Mouse (Mus musculus) ES-E14 (cell line): ENCODE results near the gene Pah. TPM values are rescaled to one million over a fixed set of nuclear protein-coding genes. Genes with fewer than 3 reads are reported as not detected.

Source experiments
- DNase-seq: peaks from one replicate; pipeline ENCODE4 v3.0.0-alpha.2; 2013; ENCODE audit warnings: low read depth, low spot score
- H3K27ac ChIP-seq: 2 replicates; pipeline ENCODE4 v1.5.1; 2012; ENCODE audit warnings: low read depth, mild to moderate bottlenecking, low read length, moderate library complexity, mixed read lengths; ENCODE audit not compliant: poor library complexity, insufficient read depth, severe bottlenecking
- H3K36me3 ChIP-seq: 2 replicates; pipeline ENCODE4 v1.6.1; 2012; ENCODE audit warnings: mild to moderate bottlenecking, low read length, moderate library complexity, mixed read lengths; ENCODE audit not compliant: control insufficient read depth, poor library complexity, insufficient read depth, severe bottlenecking
- H3K4me1 ChIP-seq, 2 experiments: fragments of 150-350 bp in 1 of 2; sonication (generic) in 1 of 2; 2 replicates each; pipeline ENCODE4 v1.6.1; 2012; ENCODE audit warnings: low read length in 2 of 2, mild to moderate bottlenecking in 1 of 2, mixed read lengths in 1 of 2; ENCODE audit not compliant: control insufficient read depth in 2 of 2, insufficient read depth in 2 of 2, poor library complexity in 1 of 2
- H3K4me3 ChIP-seq, 2 experiments: fragments of 150-350 bp in 1 of 2; sonication (generic) in 1 of 2; 2 replicates each; pipeline ENCODE4 v1.5.1; 2012; ENCODE audit warnings: low read length in 2 of 2, low read depth in 1 of 2, mild to moderate bottlenecking in 1 of 2, mixed read lengths in 1 of 2; ENCODE audit not compliant: insufficient read depth in 1 of 2, poor library complexity in 1 of 2, severe bottlenecking in 1 of 2
- H3K9ac ChIP-seq: 2 replicates; pipeline ENCODE4 v1.6.1; 2012; ENCODE audit warnings: low read depth, mild to moderate bottlenecking, low read length, mixed read lengths; ENCODE audit not compliant: poor library complexity, insufficient read depth, severe bottlenecking
- H3K9me3 ChIP-seq: fragments of 150-350 bp; sonication (generic); 2 replicates; pipeline ENCODE4 v1.6.1; 2012; ENCODE audit warnings: low read depth, mild to moderate bottlenecking, low read length; ENCODE audit not compliant: control insufficient read depth, insufficient read depth
- CHD2 ChIP-seq: IDR thresholded peaks from 2 replicates; pipeline ENCODE4 v1.6.1; 2014; ENCODE audit warnings: mild to moderate bottlenecking, low read depth, low read length, inconsistent platforms
- HCFC1 ChIP-seq: IDR thresholded peaks from 2 replicates; pipeline ENCODE4 v1.6.1; 2012; ENCODE audit warnings: low read length, inconsistent platforms, borderline replicate concordance; ENCODE audit not compliant: insufficient read depth
- MAFK ChIP-seq: IDR thresholded peaks from 2 replicates; pipeline ENCODE4 v1.6.1; 2014; ENCODE audit warnings: mild to moderate bottlenecking, low read depth, low read length, inconsistent platforms; ENCODE audit not compliant: insufficient read depth
- ZC3H11A ChIP-seq: IDR thresholded peaks from 2 replicates; pipeline ENCODE4 v1.6.1; 2012; ENCODE audit warnings: low read depth, mild to moderate bottlenecking, inconsistent platforms, low read length, borderline replicate concordance
- ZNF384 ChIP-seq: IDR thresholded peaks from 2 replicates; pipeline ENCODE4 v1.6.1; 2012; ENCODE audit warnings: low read depth, low read length, inconsistent platforms
- in situ Hi-C, 2 experiments: fragments of 600-800 bp; cut with MboI; formaldehyde crosslinking; loops; one replicate each; pipeline ENCODE4 v1.15.1; 2025; ENCODE audit warnings: low sequenced_read_pairs in 2 of 2, inconsistent platforms in 1 of 2; ENCODE audit not compliant: unreplicated experiment in 2 of 2
- total RNA-seq: library from RNA; depleted of rRNA; stranded (reverse); fragments of 300-350 nt; gene quantifications from 2 replicates; pipeline ENCODE4 v1.2.3, GENCODE M21; 2012

The Pah gene
- total RNA-seq, 1 experiment: not detected

GRCm38 (mm10) chr10:87493576-87493975, 28.0 kb upstream of the Pah start, which contains the start of gene Ascl1:
Gene Ascl1 (minus strand): TSS chr10:87493660.
- H3K9ac ChIP-seq: peak within 1 kb of the TSS; percentile 63
- no peaks in the 10 kb centered on the region for H3K9me3 ChIP-seq
- in situ Hi-C loops: no loop called here
- DNase-seq: no peak
- H3K4me1 ChIP-seq: peaks cover 0 to 1% of the 10 kb centered on the region in 2 experiments; a peak in 1 of 4 replicates
- peak within 1 kb of the TSS; percentile 49 to 72 for H3K4me3 ChIP-seq
- H3K27ac ChIP-seq: no peak within 1 kb of the TSS
- no peak for TF ChIP-seq MAFK
- no peak for TF ChIP-seq CHD2
- no peak for TF ChIP-seq HCFC1
- no peak for TF ChIP-seq ZNF384
- no peak for TF ChIP-seq ZC3H11A
- no peaks in the 10 kb centered on the region for H3K36me3 ChIP-seq

- no peak overlapping the region for H3K9ac ChIP-seq
- in situ Hi-C loops: no loop called here
- H3K36me3 ChIP-seq: no peaks in the 10 kb centered on the region
- H3K9me3 ChIP-seq: no peaks in the 10 kb centered on the region
- H3K4me1 ChIP-seq: no peaks in the 10 kb centered on the region
- DNase-seq: no peak
- H3K27ac ChIP-seq: no peak overlapping the region
- TF ChIP-seq MAFK (no peak), CHD2 (no peak), HCFC1 (no peak), ZC3H11A (no peak), ZNF384 (no peak)
- peak overlapping the region; percentile 30 to 72; a peak in 2 of 4 replicates for H3K4me3 ChIP-seq
Measured at GRCm38 (mm10) chr10:87494176-87494575, 27.4 kb upstream of the Pah start.

- no peaks in the 10 kb centered on the region for H3K9me3 ChIP-seq
- in situ Hi-C loops: no loop called here
- no peak overlapping the region for H3K27ac ChIP-seq
- peak overlapping the region; percentile 30 to 38; a peak in 2 of 4 replicates for H3K4me3 ChIP-seq
- TF ChIP-seq CHD2: no peak
- DNase-seq: no peak
- no peak overlapping the region for H3K9ac ChIP-seq
- no peaks in the 10 kb centered on the region for H3K4me1 ChIP-seq
- no peaks in the 10 kb centered on the region for H3K36me3 ChIP-seq
Measured at GRCm38 (mm10) chr10:87494596-87494995, 27.0 kb upstream of the Pah start.

GRCm38 (mm10) chr10:87497056-87497455, 24.5 kb upstream of the Pah start:
- H3K4me3 ChIP-seq: no peak overlapping the region
- no peak overlapping the region for H3K9ac ChIP-seq
- no peaks in the 10 kb centered on the region for H3K4me1 ChIP-seq
- no peaks in the 10 kb centered on the region for H3K9me3 ChIP-seq
- in situ Hi-C loops: no loop called here
- H3K27ac ChIP-seq: no peak overlapping the region
- TF ChIP-seq HCFC1 (no peak), ZNF384 (no peak), MAFK (no peak), CHD2 (no peak), ZC3H11A (no peak)
- H3K36me3 ChIP-seq: no peaks in the 10 kb centered on the region
- DNase-seq: no peak

GRCm38 (mm10) chr10:87500926-87501658, 20.5 kb upstream of the Pah start:
- Histone ChIP-seq H3K9me3 (no peaks in the 10 kb centered on the region), H3K27ac (no peak overlapping the region), H3K9ac (no peak overlapping the region), H3K4me1 (no peaks in the 10 kb centered on the region), H3K4me3 (no peak overlapping the region), H3K36me3 (no peaks in the 10 kb centered on the region)
- in situ Hi-C loops: loop anchor here in 1 of 2 experiments (25.0 kb wide), 1 partner anchor 464 kb away; no protein-coding TSS in a partner anchor
- TF ChIP-seq ZNF384: no peak
- TF ChIP-seq MAFK: no peak
- no peak for TF ChIP-seq HCFC1
- no peak for TF ChIP-seq ZC3H11A
- TF ChIP-seq CHD2: no peak
- DNase-seq: no peak
